Mouse (Mus musculus): ENCODE measurements at regions not wholly inside any gene's neighbourhood (a gene's known extent, or its start where the extent isn't known, plus 50 kb on each side); places are given as distances from the start of the nearest gene placed in this dataset.

DNA sequence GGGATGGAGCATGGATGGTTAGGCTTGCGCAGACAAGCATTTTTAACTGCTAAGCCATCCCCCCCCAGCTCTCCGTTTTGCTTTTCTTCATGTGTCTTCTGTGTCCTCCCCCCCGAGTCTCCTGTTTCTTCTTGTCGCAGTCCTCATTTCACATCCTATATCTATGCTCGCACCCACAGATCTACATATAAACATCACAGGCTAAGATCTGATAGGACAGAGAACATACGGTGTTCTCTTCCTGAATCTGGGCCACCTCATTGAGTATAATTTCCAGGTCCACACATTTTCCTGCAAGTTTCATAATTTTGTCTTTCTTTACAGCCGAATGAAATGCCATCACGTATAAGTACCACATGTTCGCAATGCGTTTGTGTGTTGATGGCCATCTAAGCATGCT, 168.7 kb downstream of the Zfp36l1 start:
- DNase-seq (ENCODE audit: extremely low spot score): no peak

DNA sequence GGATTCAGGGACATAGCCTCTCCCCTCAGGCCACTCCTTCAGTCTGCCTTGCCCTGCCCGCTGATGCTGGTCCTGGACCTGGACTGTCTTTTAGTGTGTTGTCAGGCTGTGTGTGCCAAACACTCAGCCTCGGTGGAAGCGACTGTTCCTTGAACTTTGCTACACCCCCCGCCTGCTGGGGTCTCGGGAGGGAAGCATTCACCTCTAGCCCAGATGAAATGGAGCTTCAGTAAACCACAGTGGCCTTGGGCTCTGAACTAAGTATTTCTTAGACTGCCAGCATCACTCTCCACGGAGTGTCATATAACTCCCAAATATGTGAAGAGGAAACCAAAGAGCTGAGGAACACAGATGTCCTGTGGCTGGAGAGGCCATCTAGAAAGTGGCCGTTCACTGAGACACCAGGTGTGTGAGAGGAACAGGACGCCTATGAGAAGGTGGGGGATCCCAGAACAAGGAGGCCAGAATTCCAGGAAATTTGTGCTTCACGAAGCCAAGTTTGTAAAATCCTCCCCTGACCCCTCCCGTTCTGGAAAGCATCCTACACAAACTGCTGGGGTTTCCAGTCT, 170.2 kb downstream of the Zfp36l1 start:
- no peak for DNase-seq (ENCODE audit: extremely low spot score)

DNA sequence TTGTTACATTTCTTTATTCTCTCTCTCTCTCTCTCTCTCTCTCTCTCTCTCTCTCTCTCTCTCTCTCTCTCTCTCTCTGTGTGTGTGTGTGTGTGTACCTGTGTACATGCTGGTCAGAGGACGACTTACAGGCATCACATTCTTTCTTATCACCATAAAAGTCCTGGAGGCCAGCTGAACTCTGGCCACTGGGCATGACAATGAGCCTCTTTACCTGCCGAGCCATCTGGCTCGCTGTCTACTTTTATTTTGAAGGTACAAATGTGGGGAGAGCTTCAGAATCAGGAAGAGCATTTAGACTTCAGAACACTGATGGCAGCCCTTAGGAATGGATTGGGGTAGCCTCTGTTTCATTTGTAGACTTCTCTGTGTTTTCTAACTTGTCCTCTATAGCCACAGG, 171.0 kb downstream of the Zfp36l1 start:
- DNase-seq (ENCODE audit: extremely low spot score): no peak

DNA sequence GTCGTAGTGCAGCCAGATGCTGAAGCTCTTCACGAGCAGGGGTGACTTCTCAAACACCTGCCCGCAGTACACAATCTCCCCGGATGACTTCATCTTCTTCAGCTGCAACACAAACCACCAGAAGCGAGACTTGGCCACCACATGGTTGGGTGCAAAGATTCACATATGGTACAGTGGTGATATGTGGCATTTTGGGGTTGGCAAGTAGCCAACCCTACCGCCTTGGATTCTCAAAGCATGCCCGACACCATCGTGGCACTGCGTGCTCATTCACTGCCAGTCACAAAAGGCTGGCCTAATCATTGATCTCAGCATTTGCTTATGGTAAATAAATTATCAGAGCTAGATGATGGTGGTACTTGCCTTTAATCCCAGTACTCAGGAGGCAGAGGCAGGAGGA, 173.4 kb downstream of the Zfp36l1 start:
- DNase-seq (ENCODE audit: extremely low spot score): no peak

DNA sequence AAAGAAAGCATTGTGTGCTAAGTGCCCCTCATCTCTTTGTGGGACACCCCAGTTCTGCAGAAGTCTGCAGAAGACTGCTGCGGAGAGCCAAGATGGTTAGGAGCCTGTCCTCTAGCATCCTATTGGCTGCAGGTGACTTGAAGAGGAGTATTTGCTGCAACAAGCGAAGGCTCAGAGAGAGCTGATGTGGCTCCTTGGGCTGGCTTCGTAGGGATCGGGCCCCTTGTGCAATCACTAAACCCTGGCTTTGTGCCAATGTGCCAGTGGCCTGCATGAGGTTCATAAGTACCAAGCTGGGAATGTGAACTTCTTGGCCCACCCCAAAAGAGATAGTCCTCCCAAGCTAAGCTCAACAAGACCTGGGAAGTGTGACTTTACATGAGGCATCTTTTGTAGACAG, 174.9 kb downstream of the Zfp36l1 start:
- no peak for DNase-seq (ENCODE audit: extremely low spot score)

DNA sequence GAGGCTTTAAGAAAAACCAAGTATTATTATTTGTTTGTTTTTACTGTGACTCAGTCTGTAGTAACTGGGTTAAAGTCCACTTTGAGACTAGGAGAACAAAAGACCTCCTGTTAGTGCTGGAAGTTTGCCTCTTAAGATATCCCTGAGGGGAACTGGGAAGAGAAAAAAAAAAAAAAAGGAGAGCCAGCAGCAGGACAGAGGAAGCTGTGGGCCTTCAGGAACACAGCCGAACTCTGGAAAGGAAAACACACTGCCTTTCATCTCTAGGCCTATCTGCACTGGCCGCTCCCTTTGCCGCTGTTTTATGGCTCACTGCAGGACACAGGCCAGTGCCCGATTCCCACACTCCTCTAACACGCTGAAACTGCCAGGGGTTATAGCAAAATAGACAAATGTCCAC, 176.1 kb downstream of the Zfp36l1 start:
- DNase-seq (ENCODE audit: extremely low spot score): no peak

DNA sequence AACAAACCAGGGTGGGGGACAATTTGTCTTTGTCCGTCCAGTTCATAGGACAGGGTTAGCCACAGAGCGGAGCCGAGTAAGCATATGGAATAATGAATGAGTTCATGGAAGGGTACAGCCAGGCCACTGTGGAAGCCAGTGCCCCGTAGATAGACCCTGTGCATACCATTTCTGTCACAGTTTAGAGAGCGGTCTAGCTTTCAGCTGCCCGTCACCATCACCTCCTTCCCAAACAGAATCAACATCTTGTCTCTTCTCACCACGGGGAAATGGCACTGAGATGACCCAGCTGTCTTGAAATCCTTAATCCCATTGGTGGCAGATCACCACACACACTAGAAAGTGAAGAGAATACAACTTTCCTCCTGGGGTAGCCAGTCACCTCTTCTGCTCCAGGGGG, 178.7 kb downstream of the Zfp36l1 start:
- DNase-seq (ENCODE audit: extremely low spot score): no peak

DNA sequence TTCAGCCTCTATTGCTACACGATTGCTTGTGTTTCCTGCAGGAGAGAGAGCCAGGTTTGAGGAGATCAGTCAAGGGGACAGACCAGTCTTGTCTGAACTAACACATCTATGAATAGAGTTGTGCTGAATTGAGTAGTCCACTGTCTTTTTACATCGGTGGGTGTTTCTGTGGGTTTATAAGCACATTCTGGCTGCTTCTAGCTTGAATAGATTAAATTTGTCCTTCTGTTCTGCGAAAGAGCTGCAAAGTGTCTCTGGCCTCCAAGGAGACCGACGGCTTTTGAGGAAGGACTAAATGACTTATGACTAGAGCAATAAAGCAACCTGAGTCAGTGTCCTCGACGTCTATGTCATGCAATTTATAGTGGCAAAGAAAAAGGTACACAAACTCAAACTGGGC, 179.9 kb downstream of the Zfp36l1 start:
- DNase-seq (ENCODE audit: extremely low spot score): no peak

DNA sequence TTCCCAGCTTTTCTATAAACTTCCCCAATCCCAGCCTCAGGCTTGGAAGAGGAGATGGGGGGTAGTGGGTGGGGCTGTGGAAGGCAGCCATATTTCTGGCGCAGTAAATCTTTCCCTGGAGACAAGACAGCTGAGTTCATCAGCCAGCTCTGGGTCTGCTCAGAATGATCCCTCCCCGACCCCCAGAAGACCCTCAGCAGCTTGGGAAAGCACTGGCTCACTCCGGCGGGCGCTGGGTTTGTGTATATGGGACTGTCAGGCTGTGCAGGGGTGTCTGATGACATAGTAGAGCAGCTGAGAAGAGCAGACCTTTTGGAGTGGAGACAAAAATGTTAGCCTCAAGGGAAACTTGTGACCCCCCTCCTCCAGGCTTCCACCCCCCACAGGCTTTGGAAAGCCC, 181.4 kb downstream of the Zfp36l1 start:
- no peak for DNase-seq (ENCODE audit: extremely low spot score)

DNA sequence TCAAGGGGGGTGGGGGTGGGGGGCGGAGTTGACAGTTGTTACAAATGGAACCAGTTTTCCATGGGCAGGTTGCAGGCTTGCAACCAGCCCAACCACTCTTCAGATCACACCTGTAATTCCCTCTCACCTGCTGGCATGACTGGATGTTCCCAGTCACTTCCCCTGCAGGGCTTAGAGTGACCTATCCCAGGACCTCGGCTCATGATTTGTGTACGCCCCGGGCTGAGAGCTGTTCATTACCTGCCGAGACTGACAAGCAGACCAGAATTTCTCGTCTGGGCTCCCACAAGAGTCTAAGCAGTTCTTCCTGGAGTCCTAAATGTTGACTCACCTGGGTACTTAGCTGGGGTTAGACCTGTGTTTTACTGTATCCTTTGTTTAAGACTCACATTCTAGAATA, 183.0 kb downstream of the Zfp36l1 start:
- no peak for DNase-seq (ENCODE audit: extremely low spot score)

DNA sequence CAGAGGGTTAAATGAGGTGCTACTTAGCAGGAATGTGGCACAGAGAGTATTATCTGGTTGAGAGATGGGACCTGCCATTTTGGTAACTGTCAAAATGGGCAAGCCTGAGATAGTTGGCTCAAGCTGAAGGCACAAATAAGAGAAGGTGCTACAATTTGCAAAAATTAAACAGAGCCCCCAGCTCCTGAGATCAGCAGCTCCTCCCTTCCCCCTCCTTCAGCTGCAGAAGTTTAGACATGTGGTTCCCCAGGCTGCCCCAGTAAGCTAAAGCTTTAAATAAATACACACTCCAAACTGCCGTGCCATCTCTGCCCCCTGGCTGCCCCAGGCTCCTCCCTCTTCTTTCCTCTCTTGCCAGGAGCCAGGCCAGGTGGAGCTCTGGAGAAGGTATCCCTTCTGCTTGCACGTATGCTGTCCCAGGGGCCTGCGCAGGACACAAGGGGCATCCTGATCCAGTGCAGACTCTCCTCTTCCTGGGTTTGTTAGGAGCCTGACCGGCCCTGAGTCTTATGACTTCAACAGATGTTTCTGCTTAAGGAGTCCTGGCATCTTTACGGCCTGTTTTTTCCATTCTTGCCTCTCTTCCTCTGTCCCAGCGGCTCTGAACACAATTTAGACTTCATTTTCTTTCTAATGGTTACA, 184.0 kb downstream of the Zfp36l1 start:
- no peak for DNase-seq (ENCODE audit: extremely low spot score)

DNA sequence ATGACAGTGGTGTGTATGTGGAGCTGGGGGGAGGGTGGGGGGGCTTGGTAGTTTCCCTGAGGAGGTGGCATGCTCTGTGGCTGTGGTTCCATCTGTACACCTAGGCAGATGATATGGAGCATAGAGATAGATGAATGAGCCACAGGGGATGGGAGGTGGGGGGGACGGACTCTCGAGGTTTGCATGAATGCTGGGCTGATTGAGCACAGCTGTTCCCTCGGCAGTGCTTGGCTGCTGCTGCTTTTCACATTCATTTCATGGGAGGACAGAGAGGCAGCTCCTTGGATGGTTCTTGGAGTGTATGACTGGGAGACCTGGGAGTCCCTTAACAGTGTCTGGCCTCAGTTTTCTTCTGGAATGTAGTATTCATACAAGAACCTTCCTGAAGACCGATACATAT, 184.5 kb downstream of the Zfp36l1 start:
- no peak for DNase-seq (ENCODE audit: extremely low spot score)

DNA sequence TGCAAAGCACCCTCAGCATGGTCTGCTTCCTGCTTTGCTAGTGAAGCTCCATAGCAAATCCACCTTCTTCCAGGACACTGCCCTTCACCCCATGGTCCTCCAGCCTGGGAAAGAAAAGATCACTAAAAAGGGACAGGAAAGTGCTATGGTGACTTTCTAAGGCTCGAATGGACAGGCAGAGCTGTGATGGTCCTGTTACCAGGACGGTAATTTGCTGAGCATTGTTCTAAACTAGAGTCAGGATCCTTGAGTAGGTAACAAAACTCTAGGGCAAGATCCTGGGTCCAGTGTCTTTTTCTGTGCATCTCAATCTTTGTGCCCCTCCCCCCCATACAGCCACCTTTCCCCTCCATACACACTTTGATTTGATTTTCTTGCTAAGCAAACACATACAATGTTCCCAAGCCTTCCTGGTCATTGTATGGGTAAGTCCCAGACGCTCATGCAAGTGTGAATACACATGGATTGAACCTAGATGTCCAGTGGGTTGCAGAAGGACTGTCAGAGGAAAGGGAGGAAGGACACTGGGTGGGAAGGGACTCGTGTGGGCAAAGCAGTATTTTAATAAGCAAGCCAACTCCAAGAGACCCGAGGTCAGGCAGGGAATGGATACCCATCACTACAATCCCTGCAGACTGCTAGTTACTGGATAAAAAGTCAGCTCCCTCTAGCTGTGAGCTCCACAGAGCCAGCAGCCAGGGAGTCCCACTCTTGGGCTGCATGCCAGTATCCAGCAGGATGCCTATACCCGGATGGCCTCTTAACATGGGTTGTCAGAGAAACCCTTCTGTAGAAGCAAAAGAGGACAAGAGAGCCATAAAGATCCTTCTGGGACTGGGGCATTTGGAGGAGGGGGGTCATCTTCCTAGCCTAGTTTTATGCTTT, 186.9 kb downstream of the Zfp36l1 start:
- DNase-seq (ENCODE audit: extremely low spot score): no peak

DNA sequence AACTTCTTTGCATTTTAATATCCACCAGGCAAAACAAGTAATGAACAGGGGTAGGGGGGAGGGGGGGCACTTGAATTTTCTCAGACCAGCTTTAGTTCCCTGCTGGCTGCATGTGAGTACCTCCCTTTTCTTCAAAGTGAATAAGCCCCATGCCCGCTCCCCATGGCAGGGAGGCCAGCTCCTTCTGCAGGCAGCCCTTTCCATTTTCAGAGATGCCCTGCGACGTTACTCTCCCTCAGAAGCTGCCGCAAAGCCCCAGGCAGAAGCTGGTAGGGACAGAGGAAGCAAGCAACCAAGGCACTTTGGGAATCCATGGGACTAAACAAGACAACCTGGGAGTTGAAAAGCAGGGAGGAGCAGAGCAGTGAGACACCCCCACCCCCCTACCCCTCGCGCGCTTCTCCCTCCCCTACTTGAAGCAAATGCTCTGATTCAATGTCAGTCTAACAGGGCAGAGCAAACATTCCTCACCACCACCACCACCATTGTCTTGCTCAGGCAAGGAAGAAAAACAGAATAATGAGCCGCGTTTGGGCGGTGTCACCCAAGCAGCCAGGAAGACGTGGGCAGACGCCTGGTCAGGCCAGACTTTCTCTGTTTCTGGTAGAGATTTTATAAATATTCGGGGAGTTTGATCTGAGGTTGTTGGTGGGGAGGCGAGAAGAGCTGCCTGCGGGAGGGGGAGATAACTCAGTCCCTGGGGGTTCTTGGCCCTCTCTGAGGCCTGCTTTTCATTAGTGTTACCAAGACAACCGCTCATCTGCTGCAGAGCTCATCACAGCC, 187.7 kb downstream of the Zfp36l1 start:
- DNase-seq (ENCODE audit: extremely low spot score): peak; percentile 86

DNA sequence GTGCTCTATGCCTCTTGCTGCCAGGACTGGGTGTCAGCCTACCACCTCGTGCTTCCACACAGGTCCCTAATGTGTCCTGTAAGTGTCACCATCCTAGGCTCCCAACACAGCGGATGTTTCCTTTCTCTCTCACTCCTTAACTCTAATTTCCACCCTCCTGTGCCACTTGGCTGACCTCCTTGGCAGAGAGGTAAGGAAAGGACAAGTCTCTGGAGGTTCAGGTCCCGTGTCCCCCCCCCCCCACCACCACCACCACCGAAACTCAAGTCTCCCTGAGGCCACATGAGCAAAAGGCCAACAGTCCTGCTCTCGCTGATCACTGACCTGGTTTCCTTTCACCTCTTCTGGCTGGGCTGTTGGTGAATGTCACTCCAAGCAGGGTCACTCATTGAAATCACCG, 189.0 kb downstream of the Zfp36l1 start:
- no peak for DNase-seq (ENCODE audit: extremely low spot score)

DNA sequence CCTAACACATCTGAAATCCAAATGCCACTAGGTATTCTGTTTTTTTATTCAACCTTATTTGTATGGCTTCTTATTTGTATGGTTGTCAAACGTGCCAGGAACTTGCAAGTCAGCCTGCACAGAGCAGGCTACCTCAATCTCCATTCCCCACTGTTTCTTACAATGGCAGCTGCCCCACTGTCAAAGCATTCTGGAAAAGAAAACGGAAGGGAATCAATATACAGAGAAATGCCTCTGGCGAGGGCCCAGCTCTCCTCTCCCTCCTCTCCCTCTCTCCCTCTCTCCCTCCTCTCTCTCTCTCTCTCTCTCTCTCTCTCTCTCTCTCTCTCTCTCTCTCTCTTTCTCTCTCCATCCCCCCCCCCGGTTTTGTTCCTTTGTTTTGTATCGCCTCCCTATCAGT, 191.0 kb downstream of the Zfp36l1 start:
- no peak for DNase-seq (ENCODE audit: extremely low spot score)

DNA sequence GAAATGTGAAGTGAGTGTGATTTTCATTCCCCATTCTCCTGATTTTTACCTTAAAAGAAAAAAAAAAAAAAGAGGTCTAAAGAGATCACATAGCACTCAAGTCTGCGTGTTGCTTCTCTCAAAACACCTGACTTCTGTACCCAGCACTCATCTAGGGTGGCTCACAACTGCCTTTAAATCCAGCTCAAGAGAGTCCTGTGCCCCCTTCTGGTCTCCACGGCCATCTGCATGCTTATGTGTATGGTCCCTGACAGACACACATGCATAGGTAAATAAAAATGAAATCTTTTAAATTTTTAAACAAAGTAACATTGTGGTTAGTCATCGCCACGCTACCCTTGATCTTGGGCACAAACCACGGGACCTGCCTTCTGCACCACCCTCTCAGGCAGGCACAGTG, 193.8 kb downstream of the Zfp36l1 start:
- DNase-seq (ENCODE audit: extremely low spot score): no peak

DNA sequence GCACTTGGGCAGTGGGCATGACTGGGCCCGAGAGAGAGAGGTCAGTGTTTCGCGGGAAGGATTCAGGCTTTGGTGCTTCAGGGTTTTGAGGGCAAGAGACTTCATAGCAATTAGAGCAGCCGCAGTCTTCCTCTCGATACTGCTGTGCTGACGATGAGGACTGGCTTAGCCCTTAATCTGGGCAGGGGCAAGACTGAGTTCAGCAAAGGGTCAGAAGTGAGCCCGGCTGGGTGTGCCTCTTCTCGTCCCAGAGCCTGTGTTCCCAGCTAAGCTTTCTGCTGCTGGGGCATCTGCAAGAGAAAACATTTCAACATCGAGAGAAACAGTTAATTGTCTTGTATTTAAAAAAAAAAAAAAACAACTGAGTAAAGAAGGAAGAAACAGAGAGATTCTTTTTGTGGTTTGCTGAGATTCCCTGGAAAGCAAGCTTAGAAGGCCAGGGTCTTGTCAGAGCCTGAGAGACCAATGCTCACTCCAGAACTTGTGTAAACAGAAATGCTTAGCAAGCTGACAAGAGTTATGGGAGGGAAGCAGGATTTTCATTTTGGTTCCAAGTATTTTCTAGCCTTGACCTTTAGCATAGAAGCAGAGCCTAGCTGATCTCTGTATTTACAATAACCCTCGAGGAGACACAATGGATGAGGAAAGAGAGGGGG, 195.1 kb downstream of the Zfp36l1 start:
- no peak for DNase-seq (ENCODE audit: extremely low spot score)

DNA sequence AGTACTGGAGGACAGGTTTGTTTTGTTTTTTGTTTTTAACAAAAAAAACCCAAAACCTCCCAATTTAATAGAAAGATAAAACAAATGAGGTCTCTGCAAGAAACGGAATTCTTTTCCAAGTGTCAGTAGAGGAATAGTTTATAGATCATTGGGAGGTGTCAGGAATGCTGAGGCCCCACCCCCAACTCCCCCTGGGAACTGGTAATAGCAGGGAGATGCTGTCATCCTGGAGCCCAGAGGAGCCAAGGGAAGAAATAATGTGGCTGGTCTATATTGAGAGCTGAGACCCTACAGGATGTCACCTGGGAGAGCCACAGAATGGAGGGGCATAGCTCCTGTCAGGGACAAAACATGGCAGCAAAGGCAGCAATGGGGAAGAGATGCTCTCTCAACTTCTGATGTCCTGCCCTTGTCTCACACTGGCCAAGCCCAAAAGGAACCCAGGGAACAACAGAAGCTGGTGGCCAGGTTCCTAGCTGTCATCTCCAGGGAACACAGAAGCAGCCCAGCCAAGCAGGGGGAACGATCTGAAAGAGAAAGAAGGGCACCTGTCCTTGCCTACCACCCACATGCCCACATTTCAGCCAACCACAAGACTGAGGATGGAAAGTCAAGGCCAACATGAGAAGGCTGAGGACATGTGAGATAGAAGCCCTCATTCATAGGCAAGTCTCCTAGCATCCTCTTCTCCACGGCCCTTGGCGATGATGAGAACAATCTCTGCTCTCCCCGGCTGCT, 195.7 kb downstream of the Zfp36l1 start:
- no peak for DNase-seq (ENCODE audit: extremely low spot score)

DNA sequence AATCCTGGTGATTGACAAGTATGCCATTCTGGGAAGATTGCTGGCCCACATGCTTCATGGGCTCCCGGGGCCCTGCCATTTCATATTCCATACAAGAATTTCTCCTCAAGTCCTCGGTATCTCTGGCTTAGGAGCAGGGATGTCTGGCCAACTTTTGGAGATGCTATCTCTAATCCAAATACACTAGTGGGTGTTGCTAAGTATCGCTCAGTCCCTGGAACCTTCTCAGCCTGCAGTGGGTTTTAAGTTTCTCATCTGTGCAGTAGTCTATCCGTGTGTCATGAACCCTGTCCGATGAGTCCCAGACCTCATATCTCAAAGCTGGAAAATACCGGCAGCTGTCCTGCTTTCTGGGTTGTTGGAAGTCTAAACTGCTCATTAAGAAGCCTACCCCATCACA, 198.9 kb downstream of the Zfp36l1 start:
- no peak for DNase-seq (ENCODE audit: extremely low spot score)
